Mouse (Mus musculus): Measurements from ENCODE around the gene Bud13. TPM values are rescaled to one million over a fixed set of nuclear protein-coding genes. Genes with fewer than 3 reads are reported as not detected.

Gene Bud13
- polyA plus RNA-seq, 1 experiment from 2014 or later: 26.1 TPM

DNA sequence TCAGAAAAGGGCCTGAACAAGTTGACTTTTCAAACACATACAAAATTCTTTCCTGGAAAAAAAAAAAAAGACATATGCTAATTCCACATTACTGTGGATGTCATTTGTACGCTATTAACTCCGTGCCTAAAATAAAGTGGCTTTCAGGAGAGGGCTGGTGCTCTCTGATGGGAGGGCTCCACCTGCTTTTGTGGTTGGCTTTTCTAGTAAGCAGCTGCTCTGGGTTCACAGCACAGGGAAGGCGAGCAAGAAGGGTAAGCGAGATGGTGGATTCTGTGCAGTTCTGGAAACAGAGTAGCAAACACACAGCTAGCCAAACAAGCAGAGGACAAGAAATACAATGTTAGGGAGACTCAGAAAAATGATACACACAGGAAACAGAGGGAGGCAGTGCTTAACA lies 55.6 kb downstream of the Bud13 start:
- Histone ChIP-seq H3K4me3 (ENCODE audit: inconsistent target) (no peak overlapping the region), H3K36me3 (ENCODE audit: inconsistent target) (no peaks in the 10 kb centered on the region), H3K27ac (no peak overlapping the region), H3K79me2 (ENCODE audit: inconsistent target) (no peaks in the 10 kb centered on the region)
- 86% methylated on average over 4 of the region's 4 CpGs for WGBS (ENCODE audit: missing documents)

DNA sequence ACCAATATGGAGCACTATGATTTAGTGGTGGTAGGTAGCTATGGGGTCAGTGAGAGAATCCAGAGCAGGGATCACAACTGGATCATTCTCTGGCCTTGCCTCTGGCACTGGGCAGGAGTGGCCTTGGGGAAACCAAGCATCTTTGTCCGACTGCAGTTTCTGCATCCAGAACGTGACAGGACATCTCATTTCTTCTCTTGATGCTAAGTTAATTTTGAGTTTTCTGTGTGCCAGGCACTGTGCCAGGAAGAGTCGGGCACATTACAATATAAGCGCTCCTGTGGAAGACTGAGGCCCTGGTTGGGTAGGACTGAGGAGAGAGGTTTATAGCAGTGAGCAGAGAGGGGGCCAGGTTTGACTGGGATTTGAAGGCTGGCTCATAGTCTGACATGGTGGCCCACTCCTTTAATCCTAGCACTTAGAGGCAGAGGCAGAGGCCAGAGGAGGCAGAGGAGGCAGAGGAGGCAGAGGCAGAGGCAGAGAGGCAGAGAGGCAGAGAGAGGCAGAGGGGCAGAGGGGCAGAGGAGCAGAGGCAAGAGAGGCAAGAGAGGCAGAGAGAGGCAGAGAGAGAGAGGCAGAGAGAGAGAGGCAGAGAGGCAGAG lies 56.3 kb downstream of the Bud13 start:
- Histone ChIP-seq H3K27ac (no peak overlapping the region), H3K4me3 (ENCODE audit: inconsistent target) (no peak overlapping the region), H3K79me2 (ENCODE audit: inconsistent target) (no peaks in the 10 kb centered on the region), H3K36me3 (ENCODE audit: inconsistent target) (no peaks in the 10 kb centered on the region)
- 88% methylated on average over 4 of the region's 4 CpGs for WGBS (ENCODE audit: missing documents)

DNA sequence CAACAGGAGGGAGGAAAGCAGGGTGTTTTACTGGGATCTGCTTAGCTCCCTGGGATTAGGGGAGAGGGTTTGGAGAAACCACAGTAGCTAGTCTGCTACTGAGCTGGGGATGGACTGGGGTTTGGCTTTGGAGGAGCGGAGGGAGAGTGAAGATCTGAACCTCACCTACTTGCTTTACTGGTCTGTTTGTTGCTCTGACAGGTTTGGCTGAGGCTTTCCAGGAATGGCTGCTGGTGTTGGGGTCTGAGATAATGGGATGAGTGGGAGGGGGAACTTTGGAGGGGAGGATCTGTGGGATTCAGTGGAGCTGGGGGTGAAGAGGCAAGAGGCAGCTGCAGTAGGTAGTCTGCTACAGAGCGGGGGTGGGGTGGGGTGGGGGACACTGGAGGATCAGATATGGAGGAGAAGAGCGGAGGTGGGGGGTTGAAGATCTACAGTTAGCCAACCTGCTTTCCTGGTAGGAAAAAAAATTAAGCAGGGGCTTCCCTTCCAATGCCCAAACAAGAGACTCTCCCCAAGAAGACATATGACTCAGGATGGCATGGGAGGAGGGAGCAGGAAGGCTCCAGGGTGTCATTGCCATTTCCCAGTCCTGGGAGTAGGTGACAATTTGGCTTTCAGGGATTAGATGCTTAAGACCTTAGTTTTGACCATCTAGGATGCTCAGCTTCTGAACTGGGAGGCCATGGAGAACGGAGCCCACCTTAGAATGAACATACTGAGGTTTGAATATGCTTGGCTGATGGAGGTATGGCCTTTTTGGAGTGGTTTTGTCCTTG lies 63.3 kb downstream of the Bud13 start:
- no peaks in the 10 kb centered on the region for H3K36me3 ChIP-seq (ENCODE audit: inconsistent target)
- WGBS (ENCODE audit: missing documents): 79% methylated on average over 4 of the region's 4 CpGs
- no peak overlapping the region for H3K27ac ChIP-seq
- no peaks in the 10 kb centered on the region for H3K79me2 ChIP-seq (ENCODE audit: inconsistent target)
- no peak overlapping the region for H3K4me3 ChIP-seq (ENCODE audit: inconsistent target)

Other genes starting within 250 kb of the Bud13 start
- gene Apoa1, start 54.4 kb upstream of the Bud13 start, polyA plus RNA-seq (2018): not detected in 3 replicates
- gene Apoc3, start 47.4 kb upstream of the Bud13 start, polyA plus RNA-seq (2018): not detected in 3 replicates
- not detected in 3 replicates for gene Apoa4, start 42.3 kb upstream of the Bud13 start, polyA plus RNA-seq (2018)
- gene Apoa5, start 14.4 kb upstream of the Bud13 start, polyA plus RNA-seq (2018): not detected in 3 replicates
- gene Zpr1, start 9.9 kb upstream of the Bud13 start, polyA plus RNA-seq (2018): 23.0 to 37.5 TPM (median 26.9 TPM) in 3 replicates
- gene 4931429L15Rik, start 37.0 kb downstream of the Bud13 start, polyA plus RNA-seq (2018): not detected in 3 replicates

Measured in macrophage (primary cell).